In genomic region chr13:43631266-43631665, GRCm38 (mm10) we compare ENCODE assay signal across 31 mouse cellular contexts. TPM values are rescaled to one million over a fixed set of nuclear protein-coding genes. Genes with fewer than 3 reads are reported as not detected.
"Had no signal": no experiment of that assay in that cellular context is flagged by ENCODE, and none has a peak within 500 bp of the region (broad histone marks: within the 10 kb centered on the region; RNA-seq: fewer than 3 reads in every experiment).

No protein-coding gene starts in this region.

- ATAC-seq: hindbrain, embryonic 16.5 days; inflammation-experienced regulatory T-cells, adult 6 months; intestine, embryonic 15.5 days; intestine, postnatal 0 days; liver, embryonic 12.5 days had no signal

- H3K27me3 ChIP-seq: heart, embryonic 13.5 days; heart, embryonic 15.5 days; hindbrain, embryonic 12.5 days; intestine, embryonic 15.5 days; limb, embryonic 13.5 days; limb, embryonic 15.5 days; liver, embryonic 12.5 days had no signal

- H3K4me1 ChIP-seq: heart, embryonic 13.5 days; hindbrain, embryonic 10.5 days; hindbrain, embryonic 12.5 days; intestine, embryonic 15.5 days; limb, embryonic 13.5 days; limb, embryonic 15.5 days; liver, embryonic 12.5 days had no signal

- H3K4me3 ChIP-seq: gastrocnemius, adult 2 months; heart, adult 2 months; heart, embryonic 13.5 days; heart, embryonic 15.5 days; hindbrain, embryonic 10.5 days; hindbrain, embryonic 12.5 days; intestine, embryonic 15.5 days; limb, embryonic 13.5 days; limb, embryonic 15.5 days; liver, embryonic 12.5 days had no signal

- DNase-seq: gastrocnemius, adult 2 months; gastrocnemius, postnatal 10 days; gastrocnemius, postnatal 25 days; heart, adult 2 months; heart, postnatal 14 days; heart, postnatal 4 days; kidney, adult 18-20 months; kidney, adult 8-10 months; kidney, postnatal 10 days; kidney, postnatal 25 days; kidney, postnatal 4 days; layer of hippocampus, adult 9-11 months; layer of hippocampus, postnatal 36 days; left cerebral cortex, postnatal 4 days; lung, adult 18-20 months had no signal

- H3K27ac ChIP-seq: gastrocnemius, adult 2 months; heart, adult 2 months; heart, embryonic 13.5 days; heart, embryonic 15.5 days; hindbrain, embryonic 10.5 days; hindbrain, embryonic 12.5 days; hindbrain, embryonic 14.5 days; intestine, embryonic 15.5 days; limb, embryonic 13.5 days; limb, embryonic 15.5 days; liver, embryonic 12.5 days; liver, embryonic 14.5 days had no signal

RNA-seq across cellular contexts. Expression of gene Rnf182, which starts 15.8 kb away (rescaled TPM):
- total RNA-seq: granulocyte monocyte progenitor cell, adult 5-6 weeks; liver, adult 2 months had no signal
- polyA plus RNA-seq: inflammation-experienced regulatory T-cells, adult 6 months; liver, adult 2 months; liver, embryonic 16.5 days had no signal
